Mouse (Mus musculus) megakaryocyte, embryonic 14.5 days (primary cell): ENCODE results near the gene Sorl1. TPM values are rescaled to one million over a fixed set of nuclear protein-coding genes. Genes with fewer than 3 reads are reported as not detected.

ENCODE experiments used
- H3K27me3 ChIP-seq: replicated peaks from 2 replicates; pipeline ENCODE3; 2012; ENCODE audit warnings: inconsistent platforms
- H3K36me3 ChIP-seq: replicated peaks from 2 replicates; pipeline ENCODE3; 2012; ENCODE audit warnings: low read length, inconsistent platforms, mixed read lengths
- H3K4me1 ChIP-seq: 2 replicates; pipeline ENCODE4 v1.6.1; 2012; ENCODE audit warnings: inconsistent platforms
- H3K4me3 ChIP-seq: replicated peaks from 2 replicates; pipeline ENCODE3; 2012; ENCODE audit warnings: moderate library complexity, mild to moderate bottlenecking, inconsistent platforms
- H3K9me3 ChIP-seq: 2 replicates; pipeline ENCODE4 v1.6.1; 2012; ENCODE audit warnings: inconsistent platforms
- FLI1 ChIP-seq: IDR thresholded peaks from 2 replicates; pipeline ENCODE4 v1.6.1; 2012; ENCODE audit warnings: low read length, inconsistent platforms, mixed read lengths
- GATA1 ChIP-seq: IDR thresholded peaks from 3 replicates; pipeline ENCODE4 v1.6.1; 2012; ENCODE audit warnings: mixed read lengths, low read length, inconsistent platforms, borderline replicate concordance
- polyA plus RNA-seq: library from polyadenylated mRNA; stranded (reverse); fragments of >175 nt; gene quantifications from 2 replicates; pipeline ENCODE4 v1.2.3, GENCODE M21; 2012; ENCODE audit warnings: low replicate concordance; ENCODE audit not compliant: insufficient read depth

The Sorl1 gene
- polyA plus RNA-seq, 1 experiment, result 0.28 TPM

DNA sequence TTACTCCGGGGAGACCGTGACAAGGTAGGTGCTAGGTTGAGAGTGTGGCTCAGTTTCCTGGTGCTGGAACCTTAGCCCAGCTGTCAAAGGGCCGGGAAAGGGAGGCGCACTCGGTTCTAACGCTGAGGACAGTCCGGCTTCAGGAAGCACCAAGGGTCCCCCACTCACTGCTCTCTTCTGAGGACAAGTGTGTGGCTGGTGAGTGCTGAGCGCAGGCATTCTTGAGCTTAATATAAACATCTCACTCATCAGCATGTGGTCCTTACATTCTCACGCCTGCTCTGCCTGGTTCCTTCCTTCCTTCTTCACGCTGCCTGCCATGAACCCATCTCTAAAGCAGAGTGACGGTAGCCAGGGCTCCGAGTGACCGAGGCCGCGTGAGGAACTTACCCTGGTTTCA, 148.1 kb downstream of the Sorl1 start:
- TF ChIP-seq GATA1 (no peak), FLI1 (no peak)
- Histone ChIP-seq H3K9me3 (peaks cover 18% of the 10 kb centered on the region), H3K4me3 (no peak overlapping the region), H3K4me1 (no peaks in the 10 kb centered on the region), H3K27me3 (no peaks in the 10 kb centered on the region), H3K36me3 (no peaks in the 10 kb centered on the region)

DNA sequence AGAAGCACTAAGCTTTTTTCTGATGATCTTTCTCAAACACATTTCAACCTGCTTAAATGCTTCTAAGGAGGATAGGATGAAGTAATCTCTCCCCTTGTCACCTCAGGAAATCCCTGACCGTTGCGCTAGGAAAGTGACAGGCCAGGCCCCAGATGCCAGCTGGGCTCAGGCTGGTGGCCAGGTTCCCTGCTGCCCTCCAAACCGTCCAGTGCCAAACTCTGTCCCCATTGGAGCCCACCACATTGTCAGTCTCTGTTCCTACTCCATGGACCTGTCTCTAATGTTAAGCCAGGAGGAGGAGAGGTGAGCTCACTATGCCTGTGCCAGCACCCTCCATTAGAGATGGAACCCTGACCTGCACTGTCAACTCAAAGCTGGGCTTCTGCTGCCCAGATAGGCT, 149.4 kb downstream of the Sorl1 start:
- H3K27me3 ChIP-seq, result no peaks in the 10 kb centered on the region
- no peaks in the 10 kb centered on the region for H3K4me1 ChIP-seq
- TF ChIP-seq GATA1 (no peak), FLI1 (no peak)
- peaks cover 18% of the 10 kb centered on the region for H3K9me3 ChIP-seq
- H3K36me3 ChIP-seq, result no peaks in the 10 kb centered on the region
- H3K4me3 ChIP-seq, result no peak overlapping the region

DNA sequence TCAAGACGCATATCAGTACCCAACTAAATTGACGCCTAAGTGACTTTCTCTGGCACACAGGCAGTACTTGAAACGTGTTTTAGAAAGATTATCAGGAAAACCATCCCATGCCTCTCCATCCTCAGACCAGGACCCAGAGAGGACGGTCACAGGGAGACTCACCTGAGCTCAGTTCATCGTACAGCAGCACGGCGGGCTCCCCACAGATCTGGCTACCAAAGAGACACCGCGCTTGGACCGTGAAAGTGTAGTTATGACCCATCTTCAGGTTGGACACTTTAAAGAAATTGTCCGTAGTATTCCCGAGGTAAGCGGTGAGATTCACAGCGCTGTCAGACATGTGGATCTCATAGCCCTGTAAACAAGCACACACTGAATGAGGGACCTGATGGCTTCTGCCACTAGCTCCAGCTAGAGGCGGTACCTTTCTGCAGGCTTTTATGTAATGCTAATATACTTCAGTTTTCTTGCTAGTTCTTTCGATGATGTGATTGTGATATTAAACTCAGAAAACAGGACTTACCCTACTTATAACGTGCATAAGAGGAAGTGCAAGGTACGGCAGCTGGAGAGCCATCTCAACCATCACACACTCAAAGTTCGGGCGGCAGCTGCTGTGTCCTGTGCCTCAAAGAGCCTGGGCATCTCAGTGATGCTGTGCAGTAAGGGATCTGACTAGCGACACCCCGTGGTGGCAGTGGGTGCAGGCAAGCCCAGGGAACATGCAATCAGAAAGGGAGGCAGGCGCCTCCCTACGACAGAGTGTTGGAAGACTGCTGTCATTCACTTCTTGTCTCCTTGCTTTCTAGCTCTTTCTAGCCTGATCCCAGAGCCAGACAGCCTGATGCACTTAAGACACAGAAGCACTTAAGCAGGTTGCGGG, 150.1 kb downstream of the Sorl1 start:
- H3K36me3 ChIP-seq, result no peaks in the 10 kb centered on the region
- H3K27me3 ChIP-seq, result no peaks in the 10 kb centered on the region

DNA sequence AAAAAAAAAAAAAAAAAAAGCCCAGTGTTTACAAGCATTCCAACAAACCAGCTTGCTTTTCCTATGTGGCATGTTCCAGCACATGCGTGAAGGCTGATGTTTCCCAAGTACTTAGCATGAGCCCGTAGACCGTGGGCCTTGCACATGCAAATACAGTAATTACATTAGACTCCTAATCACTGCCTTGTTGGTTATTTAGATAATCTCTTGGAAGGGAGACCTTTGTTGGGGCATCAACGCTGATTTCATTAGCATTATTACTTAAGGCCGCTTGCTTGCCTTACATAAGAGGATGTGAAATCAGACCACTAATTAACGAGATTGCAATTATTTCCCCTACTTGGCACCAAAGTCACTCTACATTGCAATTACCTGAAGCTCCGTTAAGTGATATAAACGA, 154.1 kb downstream of the Sorl1 start:
- TF ChIP-seq FLI1 (no peak), GATA1 (no peak)
- no peaks in the 10 kb centered on the region for H3K36me3 ChIP-seq
- H3K4me3 ChIP-seq, result no peak overlapping the region
- H3K9me3 ChIP-seq, result no peaks in the 10 kb centered on the region
- no peaks in the 10 kb centered on the region for H3K4me1 ChIP-seq
- no peaks in the 10 kb centered on the region for H3K27me3 ChIP-seq

More for the DNA sequence above, 150.1 kb downstream of the Sorl1 start:
- no peaks in the 10 kb centered on the region for H3K4me1 ChIP-seq
- no peak overlapping the region for H3K4me3 ChIP-seq
- TF ChIP-seq GATA1, result no peak
- TF ChIP-seq FLI1, result no peak
- peaks cover 18% of the 10 kb centered on the region for H3K9me3 ChIP-seq

DNA sequence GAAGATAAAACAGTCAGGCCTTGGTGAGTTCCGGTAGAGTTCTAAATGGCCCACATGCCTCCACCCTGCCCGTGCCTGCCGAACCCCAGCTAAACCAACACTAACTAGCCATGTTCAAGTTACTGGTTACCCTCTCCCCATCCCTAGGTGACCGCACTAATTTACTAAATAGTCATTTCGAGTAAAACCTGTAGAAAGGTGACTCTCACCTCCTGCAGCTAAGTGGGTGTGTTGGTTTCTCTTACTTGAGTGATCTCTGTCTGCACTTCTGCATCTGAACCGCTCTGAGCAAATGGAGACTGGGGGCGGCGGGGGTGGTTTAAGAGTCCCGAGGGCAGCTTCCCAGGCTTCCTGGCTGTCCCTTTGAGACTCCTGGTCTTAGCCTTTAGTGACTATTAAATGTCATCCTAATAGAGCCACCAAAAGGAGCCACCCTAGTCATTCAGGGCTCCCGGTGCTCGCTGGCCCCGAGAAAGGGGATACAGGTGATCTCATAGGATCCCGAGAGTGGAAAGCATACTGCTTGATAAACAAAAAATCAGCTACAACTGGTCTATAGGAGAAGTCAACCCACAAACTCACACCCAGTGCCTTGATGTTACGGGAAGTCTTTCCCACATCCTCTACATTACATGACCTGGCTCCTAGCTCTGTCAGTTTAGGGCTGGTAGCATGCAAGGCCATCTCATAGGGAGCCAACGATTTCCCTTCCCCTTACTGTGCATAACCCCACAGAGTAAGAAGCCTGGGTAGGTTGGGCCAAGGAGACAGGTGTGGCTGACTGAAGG, 155.2 kb downstream of the Sorl1 start:
- no peak overlapping the region for H3K4me3 ChIP-seq
- TF ChIP-seq GATA1 (no peak), FLI1 (no peak)
- no peaks in the 10 kb centered on the region for H3K4me1 ChIP-seq
- H3K27me3 ChIP-seq, result no peaks in the 10 kb centered on the region
- H3K9me3 ChIP-seq, result no peaks in the 10 kb centered on the region
- H3K36me3 ChIP-seq, result no peaks in the 10 kb centered on the region

DNA sequence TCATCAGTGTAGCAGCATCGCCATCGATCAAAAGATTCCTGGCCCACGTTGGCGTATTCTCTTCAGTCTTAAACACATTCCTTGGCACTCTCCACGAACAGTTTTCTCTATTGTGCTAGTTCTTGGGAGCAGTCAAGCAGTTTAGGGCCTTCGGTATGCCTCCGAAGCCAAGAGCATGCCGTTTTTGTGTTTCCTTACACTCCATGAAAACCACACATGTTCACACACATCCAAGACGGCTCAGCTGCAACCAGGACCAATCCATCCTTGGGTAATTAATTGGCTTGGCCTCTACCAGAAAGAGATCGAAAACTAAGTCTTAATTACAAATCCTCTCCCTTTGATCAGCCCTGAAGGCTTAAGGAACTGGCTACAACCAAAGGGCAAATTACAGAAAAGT, 162.8 kb downstream of the Sorl1 start:
- Histone ChIP-seq H3K4me3 (no peak overlapping the region), H3K27me3 (no peaks in the 10 kb centered on the region), H3K4me1 (no peaks in the 10 kb centered on the region), H3K9me3 (no peaks in the 10 kb centered on the region), H3K36me3 (no peaks in the 10 kb centered on the region)
- no peak for TF ChIP-seq FLI1

DNA sequence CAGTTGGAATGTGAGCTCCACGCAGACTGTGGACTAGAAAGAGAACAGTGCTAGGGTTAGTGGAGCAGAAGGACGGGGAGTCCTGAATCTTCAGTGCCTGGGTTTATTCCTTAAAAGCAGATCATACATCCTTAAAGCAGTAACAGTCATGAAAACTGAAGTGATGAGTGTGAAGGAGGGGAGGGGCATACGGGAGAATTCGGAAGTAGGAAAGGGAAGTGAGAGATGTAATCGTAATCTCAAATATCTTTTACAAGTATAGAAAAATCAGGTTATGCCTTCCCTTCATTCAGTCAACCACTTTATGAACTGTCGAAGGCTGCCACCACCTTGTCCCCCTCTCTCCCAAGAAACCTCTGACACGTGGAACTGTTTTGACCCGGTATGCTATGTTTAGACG, 165.8 kb downstream of the Sorl1 start:
- TF ChIP-seq FLI1 (no peak), GATA1 (no peak)

DNA sequence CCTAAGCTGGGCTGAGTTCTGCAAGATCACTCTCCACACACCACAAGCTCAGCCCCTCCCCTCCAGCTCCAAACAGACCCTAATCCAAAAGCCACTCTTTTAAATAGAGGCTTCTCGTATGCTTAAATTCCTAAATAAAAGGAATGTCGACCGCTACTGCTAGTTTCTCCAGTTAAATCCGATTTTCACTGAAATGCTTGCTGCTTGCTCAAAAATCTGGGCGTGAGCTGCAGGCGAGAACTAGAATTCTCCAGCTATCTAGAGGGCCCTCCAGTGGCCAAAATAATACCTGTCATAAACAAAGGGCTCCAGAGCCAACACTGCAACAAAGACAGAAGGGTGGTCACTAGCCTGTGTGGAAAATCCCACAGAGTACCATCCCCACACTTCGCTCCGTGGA, 170.6 kb downstream of the Sorl1 start:
- Histone ChIP-seq H3K4me1 (peaks cover 20% of the 10 kb centered on the region), H3K27me3 (peaks cover 29% of the 10 kb centered on the region), H3K9me3 (no peaks in the 10 kb centered on the region), H3K36me3 (no peaks in the 10 kb centered on the region), H3K4me3 (no peak overlapping the region)
- TF ChIP-seq GATA1 (no peak), FLI1 (no peak)

More for the DNA sequence above, 165.8 kb downstream of the Sorl1 start:
- H3K4me1 ChIP-seq, result no peaks in the 10 kb centered on the region
- no peak overlapping the region for H3K4me3 ChIP-seq
- H3K27me3 ChIP-seq, result peaks cover 2% of the 10 kb centered on the region
- H3K9me3 ChIP-seq, result no peaks in the 10 kb centered on the region
- H3K36me3 ChIP-seq, result no peaks in the 10 kb centered on the region

DNA sequence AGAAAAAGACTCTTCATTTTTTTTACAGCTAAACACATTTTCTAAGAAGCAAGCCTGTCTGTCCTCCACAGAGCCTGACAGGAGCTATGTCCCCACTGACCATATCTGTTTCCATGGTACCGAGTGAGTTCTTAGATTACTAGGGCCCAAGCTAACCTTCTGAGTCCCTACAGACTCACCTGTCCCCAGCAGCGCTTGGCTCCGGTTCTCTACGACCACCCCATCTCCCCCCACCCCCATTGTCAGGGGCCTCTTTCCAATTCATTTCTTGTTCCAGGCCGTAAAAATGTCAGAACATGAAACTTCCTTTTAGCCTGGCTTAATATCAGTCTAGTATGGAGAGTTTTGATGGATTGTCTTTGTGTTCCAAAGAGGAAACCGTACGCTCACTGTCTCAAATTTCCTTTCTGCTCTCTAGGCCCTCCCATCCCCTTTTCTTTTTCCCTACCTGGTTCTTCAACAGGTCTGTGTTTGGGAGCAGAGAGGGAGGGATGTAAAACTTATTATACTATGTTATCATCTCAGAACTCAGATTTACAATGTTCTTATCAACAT, 171.4 kb downstream of the Sorl1 start:
- peaks cover 29% of the 10 kb centered on the region for H3K27me3 ChIP-seq
- H3K36me3 ChIP-seq, result no peaks in the 10 kb centered on the region
- H3K4me3 ChIP-seq, result no peak overlapping the region
- peaks cover 20% of the 10 kb centered on the region for H3K4me1 ChIP-seq
- TF ChIP-seq FLI1, result no peak
- TF ChIP-seq GATA1, result no peak
- no peaks in the 10 kb centered on the region for H3K9me3 ChIP-seq
